Mouse (Mus musculus): Measurements from ENCODE around the gene Upk1a.

The Upk1a gene

DNA sequence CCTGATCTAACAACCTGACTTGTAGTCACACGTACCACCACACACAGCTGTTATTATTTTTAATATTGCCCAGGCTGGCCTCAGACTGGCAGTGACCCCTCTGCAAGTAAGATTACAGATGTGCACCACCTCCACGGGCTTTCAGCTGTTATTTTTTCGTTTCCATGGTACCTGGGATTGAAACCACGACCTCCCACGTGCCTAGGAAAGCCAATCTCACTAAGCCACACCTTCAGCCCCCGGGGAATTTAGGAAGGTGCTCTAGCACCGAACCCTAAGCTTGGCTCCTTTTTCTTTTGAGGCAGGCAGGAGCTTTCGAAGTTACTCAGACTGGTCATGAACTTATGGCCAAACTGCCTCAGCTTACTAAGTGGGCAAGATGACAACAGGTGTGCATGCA is 8.2 kb downstream of the Upk1a start:
- DNase-seq (ENCODE audit: inconsistent age in 2 of 2, low spot score in 1 of 2), result no peak

DNA sequence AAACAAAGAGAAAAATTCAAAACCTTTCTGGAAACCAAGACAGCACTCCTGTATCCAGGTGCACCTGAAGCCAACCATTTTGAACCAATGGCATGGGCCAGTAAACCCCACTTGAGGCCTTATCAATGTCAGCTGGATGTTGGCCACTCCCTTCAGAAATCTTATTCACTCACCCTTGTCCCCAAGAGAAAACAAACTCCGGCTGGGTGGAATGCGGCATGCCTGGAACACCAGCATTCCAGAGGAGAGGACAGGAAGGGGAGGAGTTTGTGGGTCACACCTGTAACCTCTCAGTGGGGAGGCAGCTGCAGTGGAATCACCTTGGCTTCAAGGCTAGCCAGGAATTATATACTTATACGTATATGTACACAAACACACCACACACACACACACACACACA is 10.1 kb downstream of the Upk1a start:
- DNase-seq (ENCODE audit: inconsistent age in 2 of 2, low spot score in 1 of 2), result no peak

DNA sequence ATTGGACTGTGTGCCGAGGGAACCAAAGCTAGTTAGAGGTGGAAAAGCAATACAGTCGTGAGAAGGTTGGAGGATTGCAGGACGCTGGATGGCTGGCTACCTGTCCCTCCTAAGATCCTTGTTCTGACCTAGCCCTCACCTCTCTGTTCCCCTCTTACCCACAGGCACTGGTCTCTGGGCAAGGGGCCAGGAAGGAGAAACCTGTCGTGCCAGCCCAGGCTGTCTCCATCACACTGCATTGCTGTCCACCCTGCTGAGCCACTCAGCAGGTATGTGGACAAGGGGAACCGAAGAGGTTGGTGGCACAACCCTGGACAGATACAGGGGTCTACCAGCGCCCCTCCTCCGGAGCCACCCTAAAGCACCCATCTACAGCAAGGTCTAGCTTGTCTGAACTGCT is 12.0 kb downstream of the Upk1a start:
- no peak for DNase-seq (ENCODE audit: inconsistent age in 2 of 2, low spot score in 1 of 2)

DNA sequence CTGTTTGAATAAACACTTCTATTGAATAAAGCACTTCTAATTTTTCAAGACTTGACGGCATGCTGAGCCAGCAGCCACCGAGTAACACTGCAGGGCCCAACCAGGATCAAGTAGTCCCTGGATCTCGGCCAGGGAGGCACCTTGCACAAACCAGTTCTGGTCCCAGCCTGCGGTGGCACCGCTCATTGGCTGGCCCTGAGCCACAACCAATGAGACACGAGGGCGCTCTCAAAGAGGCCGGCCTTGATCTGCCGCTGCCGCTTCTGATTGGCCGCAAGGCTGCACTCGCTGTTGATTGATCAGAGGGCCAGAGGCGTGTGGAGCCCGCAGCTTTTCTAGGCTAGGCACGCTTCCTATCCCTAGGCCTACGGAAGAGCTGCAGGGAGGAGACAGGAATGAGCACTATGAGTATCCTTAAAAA is 12.7 kb downstream of the Upk1a start:
- peak; percentile 95 to 96 for DNase-seq (ENCODE audit: inconsistent age in 2 of 2, low spot score in 1 of 2)

DNA sequence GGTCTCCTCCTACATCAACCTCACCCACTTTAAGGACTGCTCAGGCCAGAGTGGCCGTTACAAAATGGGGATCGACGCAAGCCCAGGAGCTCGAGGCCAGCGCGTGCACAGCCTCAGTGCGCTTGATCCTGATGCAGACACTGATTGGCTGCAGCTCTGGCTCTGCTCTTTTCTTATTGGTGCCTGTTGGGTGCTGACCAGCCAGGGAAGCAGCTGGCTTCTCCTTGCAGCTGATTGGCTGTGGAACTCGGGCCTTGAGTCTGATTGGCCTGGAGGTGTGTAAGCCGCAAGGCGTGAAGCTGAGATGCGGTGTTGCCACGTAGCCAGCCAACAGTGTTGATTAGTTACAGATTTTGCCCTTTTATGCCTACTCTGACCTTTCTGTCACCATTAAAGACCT is 13.9 kb downstream of the Upk1a start, which contains the start of gene Zbtb32:
Zbtb32 (minus strand) TSS at position 124 of the 400 bp plus-strand sequence.
- DNase-seq (ENCODE audit: inconsistent age in 2 of 2, low spot score in 1 of 2), result no peak

DNA sequence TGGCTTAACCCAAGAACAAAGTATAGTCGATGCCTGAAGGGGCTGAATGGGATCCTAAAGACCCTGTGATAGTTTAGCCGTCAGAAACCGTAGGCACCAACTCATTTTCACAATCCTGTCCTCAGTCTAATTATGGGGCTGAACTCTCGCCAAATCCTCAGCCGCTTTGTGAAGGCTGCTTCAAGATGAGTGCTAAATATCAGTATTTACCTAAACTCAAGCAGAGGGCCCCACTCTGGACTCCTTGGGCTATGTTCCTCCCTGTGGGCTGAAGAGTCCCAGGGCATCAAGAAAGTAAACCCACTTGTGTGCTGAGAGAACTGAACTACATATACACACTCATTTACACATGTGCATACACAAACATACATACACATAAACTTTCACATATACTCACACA is 15.8 kb downstream of the Upk1a start:
- DNase-seq (ENCODE audit: inconsistent age in 2 of 2, low spot score in 1 of 2), result no peak

DNA sequence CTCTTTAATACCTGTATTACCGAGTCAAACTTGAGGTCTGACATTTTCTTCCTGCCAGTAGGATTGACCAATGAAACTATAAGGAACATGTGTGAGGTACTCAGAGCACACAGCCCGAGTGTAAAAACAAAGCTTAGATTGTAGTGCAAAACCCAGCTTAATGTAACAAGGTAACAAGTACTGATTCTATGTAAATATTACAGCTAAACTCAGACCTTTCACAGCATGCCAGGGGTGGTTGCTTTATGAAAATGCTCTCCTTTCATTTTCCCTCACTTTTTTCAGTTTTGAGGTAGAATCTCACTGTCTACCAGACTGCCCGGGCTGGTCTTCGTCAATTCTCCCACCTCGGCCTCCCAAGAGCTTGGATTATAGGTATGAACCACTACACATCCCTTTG is 16.6 kb downstream of the Upk1a start:
- no peak for DNase-seq (ENCODE audit: inconsistent age in 2 of 2, low spot score in 1 of 2)

DNA sequence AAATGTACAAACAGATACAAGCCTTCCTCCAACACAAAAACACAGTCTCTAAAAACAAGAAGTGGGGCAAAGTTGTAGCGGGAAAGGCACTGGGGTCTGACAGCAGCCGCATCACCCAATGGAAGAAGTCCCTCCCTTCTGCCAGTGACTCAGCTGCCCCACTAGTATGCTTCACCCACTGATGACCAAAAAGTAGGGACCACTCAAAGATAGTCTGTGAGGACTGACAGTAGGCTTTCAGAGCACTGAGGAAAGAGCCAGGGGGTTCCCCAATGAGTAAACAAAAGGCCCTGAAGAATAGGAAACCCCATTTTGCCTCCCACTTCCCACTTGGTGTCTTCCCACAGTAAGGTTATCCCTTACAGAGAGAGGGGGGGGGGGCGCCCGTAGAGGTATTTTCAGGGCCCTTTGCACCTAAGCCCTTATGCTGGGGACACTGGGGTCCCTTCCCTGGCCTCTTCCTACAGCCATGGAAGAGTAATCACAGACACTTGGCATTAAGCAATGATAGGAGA is 18.1 kb downstream of the Upk1a start:
- DNase-seq (ENCODE audit: inconsistent age in 2 of 2, low spot score in 1 of 2), result no peak

DNA sequence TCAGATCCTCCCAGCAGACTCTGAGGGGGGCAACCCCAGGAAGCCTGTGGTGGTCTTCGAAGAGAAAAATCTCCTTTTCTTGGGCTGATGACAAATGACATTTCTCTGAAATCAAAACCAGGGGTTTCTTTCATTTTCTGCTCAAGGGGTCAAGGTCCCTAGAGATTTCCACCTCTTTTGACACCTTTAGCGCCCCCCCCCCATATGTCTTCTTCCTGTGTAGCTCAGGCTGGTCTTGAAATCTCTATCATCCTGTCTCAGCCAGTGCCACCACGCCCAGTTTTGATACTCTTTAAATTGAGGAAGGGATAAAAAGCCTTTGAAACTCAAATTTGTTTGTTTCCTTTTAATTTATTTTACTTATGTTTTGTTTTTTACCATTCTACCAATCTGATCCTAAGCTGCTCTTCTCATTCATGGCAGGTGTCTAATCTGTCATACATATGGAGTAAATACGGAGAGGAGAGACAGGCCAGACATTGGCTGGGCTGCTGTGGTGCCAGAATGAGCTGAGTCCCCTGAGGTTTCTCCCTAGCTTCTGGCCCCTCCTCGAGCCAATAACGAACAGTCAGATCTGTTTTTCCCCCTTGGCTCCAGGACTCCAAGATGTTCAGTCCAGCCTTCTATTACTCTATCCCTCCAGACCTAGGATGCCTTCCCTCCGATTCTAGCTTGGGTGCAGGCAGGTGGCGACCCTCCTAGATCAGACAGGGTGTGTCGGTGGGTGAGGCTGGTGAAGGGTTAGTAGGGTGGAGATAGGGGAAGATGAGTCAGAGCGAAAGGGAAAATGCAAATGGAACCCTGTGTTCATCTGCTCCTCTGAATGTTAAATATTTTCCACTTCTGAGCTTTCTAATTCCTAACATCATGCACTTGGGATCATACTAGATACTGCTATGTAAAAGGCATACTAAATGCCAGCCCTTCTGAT is 18.8 kb downstream of the Upk1a start:
- DNase-seq (ENCODE audit: inconsistent age in 2 of 2, low spot score in 1 of 2), result no peak

DNA sequence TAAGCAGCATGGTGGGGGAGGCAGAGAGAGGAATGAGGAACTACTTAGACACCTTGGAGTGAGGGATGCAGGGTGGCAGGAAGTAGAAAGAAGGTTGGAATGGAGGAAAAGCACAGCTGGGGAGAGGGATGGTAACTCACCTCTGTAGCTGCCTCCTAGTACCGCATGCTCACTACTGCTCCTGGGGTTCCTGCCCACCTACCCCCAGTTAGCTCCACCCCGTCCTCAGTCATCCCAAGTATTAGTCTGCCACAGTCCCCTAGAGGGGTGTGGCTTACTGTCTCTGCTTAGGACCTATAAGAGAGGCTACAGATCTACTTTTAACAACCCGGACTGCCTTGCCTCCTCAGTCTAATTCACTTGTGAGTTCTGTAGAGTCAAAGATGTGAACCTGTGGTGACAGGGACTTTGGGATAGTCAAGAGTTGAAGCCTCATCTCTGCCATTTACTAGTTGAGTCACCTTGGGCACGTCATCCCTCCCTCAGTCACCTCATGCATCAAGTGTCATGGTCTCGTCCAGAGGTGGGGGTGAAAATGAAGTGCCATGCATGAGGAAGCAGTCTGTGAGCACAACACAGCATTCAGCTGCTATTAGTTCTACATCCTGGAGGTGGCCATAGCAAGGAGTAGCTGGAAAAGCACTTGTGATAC is 19.7 kb downstream of the Upk1a start:
- DNase-seq (ENCODE audit: inconsistent age in 2 of 2, low spot score in 1 of 2), result peak in 1 of 2 experiments; percentile 69

DNA sequence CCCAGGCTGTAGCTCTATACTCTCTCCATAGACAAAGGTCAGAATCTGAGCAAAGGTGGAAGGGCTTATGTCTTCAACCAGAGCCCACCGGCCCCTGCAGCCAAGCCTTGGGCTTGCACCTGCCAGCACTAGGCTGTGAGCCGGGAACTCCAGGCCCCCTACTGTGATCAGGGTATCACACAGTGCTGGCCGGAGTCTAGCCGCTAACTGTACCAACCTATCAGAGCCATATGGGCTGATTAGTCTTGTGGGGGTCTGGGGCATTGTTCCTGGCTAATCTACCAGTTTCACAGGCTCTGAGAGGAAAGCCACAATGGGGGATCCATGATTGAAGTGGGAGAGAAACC is 21.1 kb downstream of the Upk1a start:
- DNase-seq (ENCODE audit: inconsistent age in 2 of 2, low spot score in 1 of 2), result no peak

DNA sequence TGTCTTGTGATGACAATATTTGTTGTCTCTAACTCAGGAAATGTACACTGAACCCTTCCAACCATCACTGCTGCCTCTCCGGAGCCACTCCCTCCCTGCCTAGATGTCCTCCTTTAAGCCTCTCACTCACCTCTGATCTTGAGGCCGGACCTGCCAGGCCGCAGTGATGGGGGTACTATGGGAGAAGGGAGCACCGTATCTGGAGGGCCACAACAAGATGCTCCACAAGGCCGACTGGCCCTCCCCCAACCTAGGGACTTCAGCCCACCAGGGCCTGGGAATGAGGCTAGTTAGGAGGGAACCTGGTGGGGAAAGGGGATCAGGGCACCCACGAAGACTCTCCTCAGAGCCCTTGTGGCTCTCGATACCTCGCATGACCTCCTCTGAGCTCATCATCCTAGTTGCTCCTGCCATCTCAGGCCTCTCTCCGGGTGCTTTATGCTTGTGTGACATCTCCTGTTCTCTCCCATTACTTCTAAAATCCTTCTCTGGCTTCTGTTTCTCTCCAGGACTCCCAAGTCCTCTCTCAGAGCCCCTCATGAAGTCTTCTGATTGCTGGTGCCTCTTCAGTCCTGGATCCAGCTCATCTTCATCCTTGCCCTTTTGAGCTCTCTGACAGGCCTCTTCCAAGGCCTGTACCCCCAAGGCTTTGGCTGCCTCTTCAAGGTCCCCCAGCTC is 21.6 kb downstream of the Upk1a start:
- DNase-seq (ENCODE audit: inconsistent age in 2 of 2, low spot score in 1 of 2), result peak in 1 of 2 experiments; percentile 67

DNA sequence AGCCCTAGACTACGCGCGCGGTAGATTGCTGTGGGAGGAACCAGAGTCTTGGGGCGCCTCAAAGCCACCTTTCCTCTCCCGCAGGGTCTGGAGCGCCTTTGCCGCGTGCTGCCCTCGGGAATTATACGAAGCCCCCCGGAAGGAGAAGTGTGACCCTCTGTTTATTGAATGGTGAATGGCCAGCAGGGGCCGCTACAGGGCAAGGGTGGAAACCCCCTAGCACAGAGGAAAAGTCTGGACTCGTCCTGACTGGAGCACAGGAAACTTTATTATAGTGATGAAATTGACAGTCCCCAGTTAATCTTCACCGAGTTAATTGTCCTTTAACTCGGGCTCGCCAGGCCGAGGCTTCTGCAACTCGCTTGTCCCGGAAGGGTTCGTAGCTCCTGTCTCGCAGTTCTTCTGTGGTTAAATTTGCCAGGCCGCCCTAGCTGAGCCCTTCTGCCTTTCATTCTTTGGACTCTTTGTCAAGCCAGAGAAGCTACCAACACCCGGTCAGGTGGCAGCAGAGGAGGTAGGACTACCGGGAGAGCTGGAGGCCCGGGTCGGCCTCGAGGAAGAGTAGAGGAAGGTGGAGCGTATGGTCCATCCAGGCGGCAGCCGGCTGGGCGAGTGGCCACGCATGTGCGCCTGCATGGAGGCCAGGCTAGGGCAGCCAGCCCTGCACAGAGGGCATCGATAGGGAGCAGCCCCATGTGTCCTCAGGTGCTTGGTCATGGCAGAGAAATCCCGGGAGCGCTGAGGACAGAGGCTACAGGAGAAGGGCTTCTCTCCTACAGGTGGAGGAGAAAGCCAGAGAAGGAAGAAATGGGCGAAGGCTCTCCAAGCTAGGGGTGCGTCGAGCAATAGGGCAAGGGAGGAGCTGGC is 23.0 kb downstream of the Upk1a start:
- peak; percentile 87 to 96 for DNase-seq (ENCODE audit: inconsistent age in 2 of 2, low spot score in 1 of 2)

DNA sequence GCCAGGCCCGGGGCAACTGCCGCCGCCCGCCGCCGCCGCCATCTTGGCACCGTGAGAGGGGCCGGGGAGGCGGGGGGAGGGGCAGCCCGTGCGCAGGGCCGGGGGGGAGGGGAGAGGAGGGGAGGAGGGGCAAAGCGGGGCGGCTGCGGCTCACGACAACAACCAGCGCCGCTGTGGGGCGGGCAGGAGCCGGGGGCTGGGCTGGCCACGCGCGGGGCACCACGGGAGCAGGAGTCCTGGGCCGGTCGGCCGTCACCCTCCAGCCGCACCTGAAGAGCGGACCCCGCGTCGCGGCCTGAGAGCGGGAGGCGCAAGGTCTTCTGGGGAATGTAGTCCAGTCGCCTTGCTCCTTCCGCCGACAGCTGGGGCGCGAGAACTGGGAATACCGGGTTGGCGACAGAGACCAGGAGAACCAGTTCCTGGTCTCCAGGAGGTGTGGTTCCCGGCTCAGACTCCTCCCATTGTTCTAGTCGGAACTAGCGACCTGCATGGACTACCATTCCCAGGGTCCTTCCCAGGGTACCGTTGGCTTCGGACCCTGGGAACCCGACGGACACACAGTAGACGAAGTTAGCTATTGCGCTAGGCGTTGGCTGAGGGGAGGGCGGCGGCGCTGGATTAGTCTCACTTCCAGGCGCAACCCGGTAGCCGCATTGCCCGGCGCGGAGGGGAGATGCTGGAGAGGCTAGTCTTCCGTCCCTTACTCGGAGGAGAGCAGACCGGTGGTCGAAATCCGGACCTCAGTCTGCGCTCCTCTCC is 23.8 kb downstream of the Upk1a start, which contains the start of gene Kmt2b:
Kmt2b (minus strand) TSS at position 51 of the 759 bp plus-strand sequence.
- peak; percentile 99 for DNase-seq (ENCODE audit: inconsistent age in 2 of 2, low spot score in 1 of 2)

DNA sequence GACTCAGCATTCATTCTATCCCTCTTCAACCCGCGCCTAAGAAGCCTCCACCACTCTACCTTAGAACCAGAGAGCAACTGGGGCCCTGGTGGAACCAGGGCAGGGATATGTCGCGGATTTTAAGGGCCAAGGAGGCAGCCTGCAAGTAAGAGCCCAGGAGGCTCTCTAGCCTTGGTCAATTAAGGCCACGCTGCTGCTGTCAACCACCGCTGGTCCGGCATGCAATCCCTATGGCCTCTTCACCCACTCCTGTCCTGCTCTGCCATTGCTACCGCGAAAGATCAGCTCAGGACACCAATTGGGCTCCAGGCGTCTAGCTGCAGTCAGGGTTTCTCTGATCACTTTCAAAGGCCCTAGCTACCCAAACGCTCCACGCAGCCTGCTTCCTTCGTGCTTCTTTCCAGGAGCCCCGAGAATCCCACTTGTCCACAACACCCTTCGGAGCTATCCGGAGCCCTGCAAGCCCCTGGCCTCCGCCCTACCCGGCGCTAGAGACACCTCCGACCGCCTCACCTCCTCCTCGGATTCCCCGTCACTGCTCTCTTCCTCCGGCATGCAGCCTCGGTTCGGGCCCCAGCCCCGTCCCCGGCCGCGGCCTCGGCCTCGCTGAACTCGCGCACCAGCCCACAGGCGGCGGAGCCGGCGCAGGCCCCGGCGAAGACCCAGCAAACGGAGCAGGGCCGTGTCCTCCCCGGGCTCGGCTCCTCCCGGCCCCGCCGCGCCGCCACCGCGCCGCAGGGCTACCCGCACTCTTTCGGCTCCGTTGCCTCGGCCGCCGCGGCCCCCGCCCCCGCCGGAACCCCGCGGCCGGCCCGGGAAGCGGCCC is 24.6 kb downstream of the Upk1a start:
- DNase-seq (ENCODE audit: inconsistent age in 2 of 2, low spot score in 1 of 2), result peak in 1 of 2 experiments; percentile 91

DNA sequence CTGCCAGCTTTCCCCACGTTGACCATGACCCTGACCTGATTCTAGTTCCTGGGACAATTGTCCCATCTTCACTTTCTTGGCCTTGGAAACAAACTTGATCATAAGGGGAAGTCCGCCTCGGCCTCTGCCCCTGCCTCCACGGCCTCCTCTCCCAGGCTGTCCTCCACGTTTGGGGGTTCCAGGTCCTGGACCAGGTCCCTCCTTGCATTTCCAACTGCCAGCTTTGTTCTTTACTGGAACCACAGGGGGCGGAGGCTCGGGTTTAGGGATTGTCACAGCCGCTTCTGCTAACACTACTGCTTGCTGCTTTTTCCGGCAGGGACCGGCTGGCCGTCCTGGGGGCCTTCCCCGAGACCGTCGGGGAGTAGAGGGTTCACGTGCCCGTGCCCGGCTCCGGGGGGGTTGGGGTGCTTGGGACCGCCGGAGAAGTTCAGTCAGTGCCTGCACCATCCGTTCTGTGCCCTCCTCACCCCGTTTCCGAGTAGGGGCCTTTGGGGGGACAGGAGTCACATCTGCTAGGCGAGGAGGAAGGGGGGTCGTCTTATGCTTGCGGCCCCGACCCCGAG is 26.1 kb downstream of the Upk1a start:
- peak in 1 of 2 experiments; percentile 66 for DNase-seq (ENCODE audit: inconsistent age in 2 of 2, low spot score in 1 of 2)

DNA sequence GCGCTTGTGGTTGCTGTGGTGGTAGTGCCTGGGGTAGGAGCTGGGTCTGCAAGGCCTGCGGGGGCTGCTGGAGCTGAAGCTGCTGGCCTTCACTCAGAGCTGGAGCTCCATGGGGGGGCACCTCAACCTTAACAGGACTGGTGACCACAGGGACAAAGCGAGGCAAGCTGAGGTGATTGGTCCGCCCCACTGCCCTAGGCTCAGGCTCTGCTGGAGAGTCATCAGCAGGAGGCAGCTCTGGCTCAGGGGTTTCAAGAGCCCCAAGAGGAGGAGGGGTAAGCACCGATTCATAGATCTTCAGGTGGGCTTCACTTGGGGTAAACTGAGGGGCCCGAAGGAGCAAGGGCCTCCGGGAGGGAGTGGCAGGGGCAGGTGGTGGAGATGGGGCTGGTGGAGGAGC is 27.5 kb downstream of the Upk1a start:
- DNase-seq (ENCODE audit: inconsistent age in 2 of 2, low spot score in 1 of 2), result peak in 1 of 2 experiments; percentile 40

DNA sequence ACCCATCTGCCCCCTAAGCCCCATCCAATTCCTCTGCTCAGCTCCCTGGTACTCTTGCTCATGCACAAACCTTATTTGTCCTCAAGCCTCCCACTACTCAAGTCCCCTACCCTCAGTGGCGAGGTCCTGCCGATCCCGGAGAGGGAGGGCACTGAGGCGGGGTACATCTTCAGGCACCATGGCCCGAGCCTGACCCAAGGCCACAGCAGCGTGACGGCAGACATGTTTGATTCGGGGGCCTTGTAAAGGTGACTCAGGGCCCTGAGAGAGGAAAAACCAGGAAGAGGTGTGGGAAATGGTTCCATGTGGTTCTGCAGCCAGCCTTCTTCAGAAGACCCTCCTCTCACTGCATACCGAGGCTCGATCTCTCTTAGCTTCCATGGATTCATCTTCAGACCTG is 28.3 kb downstream of the Upk1a start:
- DNase-seq (ENCODE audit: inconsistent age in 2 of 2, low spot score in 1 of 2), result peak in 1 of 2 experiments; percentile 73

Data from adrenal gland, adult (tissue).